Mouse (Mus musculus) cerebellum, postnatal 4 days (tissue): ENCODE data around the gene Zbtb20.

Experiments used
- DNase-seq, 2 experiments: peaks; one replicate each; pipeline ENCODE4 v3.0.0; 2022; ENCODE audit warnings: low spot score in 2 of 2, mixed read lengths in 1 of 2

The Zbtb20 gene

DNA sequence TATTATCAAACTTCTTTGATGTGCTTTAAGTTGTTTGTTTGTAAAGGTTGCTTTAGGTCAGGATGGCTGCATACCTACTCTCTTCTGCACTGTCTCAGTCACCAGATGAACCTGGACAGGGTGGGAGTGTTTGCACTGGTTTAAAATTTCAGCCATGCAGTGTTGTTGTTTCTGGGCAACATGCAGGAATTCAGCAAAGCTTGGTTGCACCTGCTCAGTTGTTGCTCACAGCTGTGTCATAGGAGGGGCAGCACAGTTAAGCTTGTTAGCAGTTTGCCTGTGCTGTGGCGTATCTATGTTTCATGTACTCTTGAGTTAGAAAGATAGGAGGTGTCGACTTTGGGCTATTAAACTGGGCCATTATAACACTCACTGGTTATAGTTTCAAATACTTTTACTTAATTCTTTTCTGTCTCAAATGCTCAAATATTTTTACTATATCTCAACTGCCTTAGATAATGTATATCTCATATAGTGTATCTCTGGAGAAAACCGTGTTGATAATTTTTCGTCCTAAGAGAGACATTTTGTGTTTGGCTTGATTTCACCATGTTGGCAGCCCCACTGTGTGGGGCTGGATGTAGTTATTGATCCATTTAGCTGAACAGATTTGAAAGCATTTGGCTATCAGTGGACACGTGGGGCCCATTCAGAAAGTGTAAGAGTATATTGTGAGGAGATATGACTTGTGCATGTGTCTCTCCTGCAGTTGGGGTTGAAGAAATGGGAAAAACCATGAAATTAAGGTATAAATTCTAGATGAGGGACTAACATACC, 197.3 kb downstream of the Zbtb20 start:
- no peak for DNase-seq

DNA sequence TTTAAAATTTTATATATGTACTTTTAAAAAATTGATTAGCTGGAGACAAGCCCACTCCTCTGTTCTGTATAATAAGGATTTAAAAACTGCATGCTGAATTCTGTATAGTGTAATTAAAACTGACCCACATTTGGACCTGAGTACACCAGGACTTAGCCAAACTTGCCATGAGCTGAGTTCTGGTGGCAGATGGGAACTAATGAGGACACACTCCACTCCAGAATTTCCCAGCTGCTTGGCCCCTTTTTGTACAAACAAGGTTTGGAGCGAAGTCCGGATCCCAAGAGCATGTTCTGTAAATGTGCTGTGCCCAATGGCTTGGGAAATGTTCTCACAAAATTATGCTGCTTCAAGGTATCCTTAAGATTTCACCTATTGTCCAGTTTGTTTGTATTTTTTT, 204.7 kb downstream of the Zbtb20 start:
- peak in 1 of 2 experiments; percentile 21 for DNase-seq

DNA sequence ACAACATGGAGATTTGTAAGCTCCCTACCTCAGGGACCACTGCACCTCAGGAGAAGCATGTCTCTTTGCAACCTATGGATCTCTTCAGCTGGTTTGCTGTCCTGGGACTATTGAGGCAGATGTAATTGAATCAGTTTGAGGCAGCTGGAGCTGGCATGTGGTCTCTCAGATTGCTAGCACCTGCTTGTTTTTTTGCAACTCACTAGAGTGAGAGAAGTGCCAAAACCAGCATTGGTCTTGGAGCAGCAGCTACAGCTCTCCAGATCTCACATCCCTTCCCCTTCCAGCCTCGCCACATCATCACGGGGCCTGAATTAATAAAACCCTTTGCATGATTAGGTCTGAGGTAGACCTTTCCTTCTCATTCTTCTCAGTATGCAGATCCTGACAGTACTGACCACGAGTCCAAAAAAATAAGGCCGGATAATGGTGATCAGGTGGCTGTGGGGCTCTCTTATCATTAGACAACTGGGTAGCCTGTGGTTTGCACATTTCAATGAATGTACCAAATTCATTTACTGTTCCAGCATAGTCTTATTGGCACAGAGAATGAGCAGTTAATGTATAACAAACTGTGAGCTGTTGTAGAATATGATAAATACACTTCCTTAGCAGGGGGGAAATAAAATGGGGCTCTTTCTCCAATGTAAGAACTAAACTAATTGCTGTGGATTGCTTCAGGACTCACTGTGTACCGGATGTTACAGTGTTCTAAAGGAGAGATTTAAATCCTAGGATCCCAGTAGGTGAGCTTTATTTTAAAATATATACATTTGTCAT, 205.4 kb downstream of the Zbtb20 start:
- peak in 1 of 2 experiments; percentile 25 for DNase-seq

DNA sequence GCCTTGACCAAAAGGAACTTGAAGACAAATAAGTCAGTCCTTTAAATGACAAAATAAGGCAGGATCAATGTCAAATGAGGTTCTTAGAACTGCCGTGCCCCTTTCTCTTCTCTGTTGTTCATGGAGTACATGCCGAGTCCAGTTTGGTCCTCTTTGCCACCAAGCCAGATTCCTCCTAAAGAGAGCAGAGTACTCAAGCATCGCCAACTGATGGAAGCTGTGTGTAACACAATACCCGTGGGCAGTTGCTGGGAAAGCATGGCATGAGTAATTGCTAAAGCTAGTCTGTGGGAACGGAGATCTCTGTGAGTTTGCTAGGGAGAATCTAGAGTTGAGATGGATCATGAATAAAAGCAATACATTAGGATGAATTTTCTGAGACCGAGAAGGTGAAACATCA, 206.3 kb downstream of the Zbtb20 start:
- DNase-seq, result no peak

DNA sequence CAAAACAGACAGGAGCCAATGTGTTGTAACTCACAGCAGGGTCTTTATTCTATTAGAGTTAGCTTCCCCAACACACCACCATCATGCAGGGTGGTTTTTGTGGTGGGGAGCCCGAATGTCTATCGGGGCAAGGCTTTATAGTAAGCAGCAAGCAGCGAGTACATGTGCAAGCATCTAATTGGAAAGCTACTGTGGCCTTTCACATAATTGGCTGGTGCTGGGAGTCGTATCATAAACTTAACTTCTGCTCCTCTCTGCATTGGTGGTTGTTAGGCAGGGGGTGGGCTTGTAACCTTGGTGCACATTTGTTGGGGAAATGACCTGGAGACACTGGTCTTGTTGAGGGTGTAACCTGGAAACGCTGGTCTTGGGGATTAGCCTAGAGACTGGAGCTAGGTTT, 207.1 kb downstream of the Zbtb20 start:
- DNase-seq, result no peak

- DNase-seq, result no peak
Measured at GRCm38 (mm10) chr16:43090188-43090587, 214.5 kb downstream of the Zbtb20 start.

DNA sequence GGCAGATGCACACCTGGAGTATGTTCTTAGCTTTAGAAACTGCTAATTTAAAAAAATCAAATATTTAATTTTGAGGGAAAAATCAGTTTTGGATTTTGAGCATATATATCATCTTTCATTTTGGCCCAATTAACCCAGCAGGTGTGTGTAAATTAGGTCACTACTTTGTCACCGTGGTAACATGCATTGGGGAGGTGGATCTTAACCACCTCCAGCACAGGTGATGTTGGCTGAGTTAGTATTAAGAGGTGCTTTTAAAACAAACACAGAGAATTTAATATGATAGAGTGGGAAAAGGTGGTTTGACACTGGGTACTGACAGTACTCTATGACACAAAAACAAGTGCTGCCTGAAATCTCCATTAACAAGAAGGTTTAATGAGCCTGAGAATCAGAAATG, 218.5 kb downstream of the Zbtb20 start:
- no peak for DNase-seq

DNA sequence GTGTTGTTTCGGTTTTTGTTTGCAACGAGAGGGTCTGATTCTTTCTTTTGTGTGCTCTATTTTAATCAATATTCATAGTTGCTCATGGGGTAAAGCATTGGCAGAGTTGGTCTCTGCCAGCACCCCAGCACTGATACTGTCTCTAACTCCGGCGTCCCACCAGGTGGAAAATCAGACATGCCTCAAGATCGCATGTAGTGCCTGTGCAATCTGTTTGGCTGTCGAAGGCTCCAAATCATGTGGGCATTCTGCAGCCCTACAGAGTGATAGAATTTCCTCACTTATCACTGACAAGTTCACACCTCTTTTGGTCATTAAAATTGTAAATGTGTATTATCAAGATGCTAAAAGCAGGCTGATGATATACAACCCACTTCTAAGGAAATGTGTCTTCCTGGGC, 219.1 kb downstream of the Zbtb20 start:
- no peak for DNase-seq

GRCm38 (mm10) chr16:43096040-43096439, 220.4 kb downstream of the Zbtb20 start:
- DNase-seq, result no peak

DNA sequence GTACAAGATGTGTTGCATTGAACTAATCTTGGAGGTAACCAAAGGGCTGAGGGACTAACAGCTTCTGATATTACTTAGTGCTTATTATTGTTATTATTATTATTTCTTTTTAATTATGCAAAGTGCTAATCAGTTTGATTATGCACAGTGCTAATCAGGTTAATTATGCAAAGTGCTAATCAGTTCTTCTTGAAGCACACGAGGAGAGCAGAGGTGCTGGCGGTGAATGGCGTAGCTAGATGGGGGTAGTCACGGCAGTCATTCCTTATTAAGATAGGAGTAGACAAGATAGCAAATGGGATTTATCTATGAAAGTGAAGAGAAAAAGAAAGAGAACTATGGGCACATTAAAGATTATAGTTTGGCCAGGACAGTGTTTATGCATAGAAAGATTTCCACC, 222.5 kb downstream of the Zbtb20 start:
- no peak for DNase-seq

- DNase-seq, result no peak
Measured at GRCm38 (mm10) chr16:43098666-43099065, 223.0 kb downstream of the Zbtb20 start.

GRCm38 (mm10) chr16:43111288-43111687, 235.6 kb downstream of the Zbtb20 start:
- no peak for DNase-seq

DNA sequence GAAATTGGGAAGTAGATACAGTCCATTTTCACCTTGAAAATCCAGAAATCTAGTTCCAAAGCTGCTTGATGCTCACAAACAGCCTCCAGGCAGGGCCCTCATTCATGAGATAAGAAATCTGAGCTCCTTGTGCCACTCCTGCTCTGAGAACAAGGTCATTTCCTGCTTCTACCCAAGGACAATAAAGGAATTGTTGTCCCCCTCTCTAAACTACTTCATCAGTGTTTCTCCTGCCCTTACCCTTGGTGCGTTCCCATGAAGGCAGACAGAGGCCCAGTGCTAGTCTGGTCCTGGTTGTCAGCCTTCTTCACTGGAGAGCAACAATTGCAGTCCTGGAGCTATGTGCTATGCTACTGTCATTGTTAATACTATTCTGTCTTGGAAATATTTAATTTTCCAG, 238.3 kb downstream of the Zbtb20 start:
- DNase-seq, result no peak

DNA sequence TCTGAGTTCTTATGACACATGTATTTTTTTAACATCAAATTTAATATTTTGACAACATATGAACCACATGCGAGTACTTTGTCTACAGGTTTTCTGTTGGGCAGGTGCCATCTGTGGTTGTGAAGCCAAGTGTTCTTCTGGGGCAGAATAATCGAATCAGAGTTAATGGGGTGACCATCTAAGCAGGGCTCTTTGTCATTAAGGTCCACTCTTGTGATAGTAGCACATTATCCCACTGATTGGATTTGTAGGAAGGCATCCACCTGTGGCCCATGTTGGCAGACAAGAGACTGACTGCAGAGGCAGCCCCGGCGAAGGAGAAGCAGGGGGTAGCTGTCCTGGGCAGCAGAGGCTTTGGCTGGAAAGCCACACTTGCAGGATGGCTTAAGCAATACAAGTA, 254.3 kb downstream of the Zbtb20 start:
- peak in 1 of 2 experiments; percentile 33 for DNase-seq

GRCm38 (mm10) chr16:43130583-43130982, 254.9 kb downstream of the Zbtb20 start:
- DNase-seq, result peak in 1 of 2 experiments; percentile 23

DNA sequence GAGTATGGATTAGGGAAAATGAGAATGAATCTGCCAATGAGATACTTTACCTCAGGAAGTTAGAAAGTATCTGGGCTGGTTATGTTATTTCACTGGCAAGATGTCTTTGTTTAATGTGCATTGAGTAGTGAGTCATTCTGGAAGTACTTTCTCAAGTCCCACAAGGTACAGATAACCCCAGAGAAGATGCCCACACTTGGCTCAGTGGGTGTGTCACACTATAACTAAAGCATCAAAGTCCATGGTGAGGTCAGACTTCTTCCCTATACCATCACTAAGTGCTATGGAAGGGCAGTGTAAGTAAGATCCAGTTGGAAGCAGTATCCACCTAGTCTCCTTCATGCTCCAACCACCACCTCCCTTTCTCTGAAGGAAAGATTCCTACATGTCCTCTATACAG, 255.4 kb downstream of the Zbtb20 start:
- DNase-seq, result no peak

DNA sequence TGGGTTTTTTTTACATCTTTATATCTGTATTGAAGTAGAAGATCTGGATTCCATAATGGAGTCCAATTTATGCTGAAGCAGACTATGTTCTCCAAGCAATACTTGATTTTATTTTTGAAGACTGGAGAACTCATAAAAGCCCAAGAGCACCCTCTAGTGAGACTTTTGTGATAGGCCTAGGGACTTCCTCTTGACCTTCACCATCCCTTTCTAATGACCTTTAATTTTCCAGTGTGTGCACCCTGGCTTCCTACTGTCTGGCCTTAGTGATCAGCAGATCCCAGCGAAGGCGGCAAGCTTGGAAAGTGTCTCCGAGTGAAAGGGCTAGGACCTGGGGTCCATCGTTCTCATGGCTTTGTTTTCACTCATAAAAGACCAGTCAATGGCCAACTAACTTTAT, 292.8 kb downstream of the Zbtb20 start:
- no peak for DNase-seq

- no peak for DNase-seq
Measured at GRCm38 (mm10) chr16:43169273-43169905, 293.7 kb downstream of the Zbtb20 start.

DNA sequence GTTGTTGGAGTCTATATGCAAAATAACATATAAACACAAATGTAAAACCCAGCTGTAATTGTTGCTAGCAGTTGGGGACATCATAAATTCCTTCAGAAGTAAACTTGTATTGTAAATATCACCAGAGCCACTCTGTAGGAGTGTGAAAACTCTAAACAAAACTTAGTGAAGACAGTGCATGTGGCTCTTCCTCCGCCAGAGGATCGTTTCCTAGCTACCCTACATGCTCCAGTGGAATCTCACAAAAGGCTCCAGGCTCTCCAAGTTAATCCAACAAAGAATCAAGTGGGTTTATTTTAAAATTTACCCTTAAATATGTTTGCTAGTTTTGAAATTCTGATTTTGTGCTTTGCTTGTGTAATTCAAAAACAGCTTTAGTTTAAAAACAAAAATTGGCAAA, 296.5 kb downstream of the Zbtb20 start:
- DNase-seq, result no peak

DNA sequence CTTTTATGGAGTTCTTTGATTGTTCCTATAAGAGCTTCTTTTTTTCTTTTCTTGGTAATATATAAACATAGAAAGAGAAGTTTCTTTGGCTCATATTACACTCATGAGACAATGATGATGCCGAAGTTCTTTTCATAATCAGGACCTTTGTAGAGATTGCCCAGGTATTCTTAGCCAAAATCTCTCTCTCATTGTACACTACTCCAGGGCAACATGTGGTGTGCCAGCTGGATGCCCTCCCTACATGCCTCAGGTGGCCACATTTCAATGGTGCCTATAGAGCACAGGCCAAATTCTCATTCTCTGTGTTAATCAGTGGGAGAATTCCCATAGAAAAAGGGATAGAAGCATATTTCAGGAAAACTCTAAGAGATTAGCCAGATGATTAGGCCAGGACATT, 297.2 kb downstream of the Zbtb20 start:
- no peak for DNase-seq

GRCm38 (mm10) chr16:43174815-43175214, 299.1 kb downstream of the Zbtb20 start:
- no peak for DNase-seq

- no peak for DNase-seq
Measured at GRCm38 (mm10) chr16:43181038-43181437, 305.4 kb downstream of the Zbtb20 start.

GRCm38 (mm10) chr16:43190390-43190789, 314.7 kb downstream of the Zbtb20 start:
- no peak for DNase-seq
